Mouse (Mus musculus): ENCODE results near the gene Ighmbp2. TPM values are rescaled to one million over a fixed set of nuclear protein-coding genes. Genes with fewer than 3 reads are reported as not detected.

The Ighmbp2 gene
- total RNA-seq, 1 experiment, result 13.2 TPM

DNA sequence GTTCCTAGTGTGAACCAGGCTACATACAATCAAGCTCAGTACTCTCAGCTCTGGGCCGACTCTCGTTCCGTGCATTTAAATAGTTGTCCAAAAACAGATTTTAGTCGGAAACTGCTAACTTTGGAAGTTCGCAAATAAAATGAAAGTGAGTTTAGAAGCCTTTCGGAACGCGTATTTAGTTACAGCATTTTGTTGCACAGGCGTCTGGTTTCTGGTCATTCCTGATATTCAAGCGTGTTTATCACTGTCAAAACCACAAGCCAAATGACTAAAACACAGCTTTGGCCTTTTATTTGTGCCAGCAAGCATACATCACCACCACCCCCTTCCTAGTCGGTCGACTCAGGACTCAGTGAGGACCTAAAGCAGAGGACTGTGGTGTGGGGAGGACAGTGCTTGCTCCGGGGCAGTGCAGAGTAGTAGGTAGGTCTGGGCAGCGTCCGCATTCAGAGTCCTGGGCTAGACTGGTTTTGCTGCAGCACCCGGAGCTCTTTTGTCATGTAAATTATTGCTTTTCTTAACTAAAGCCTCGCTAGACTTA, 41.5 kb upstream of the Ighmbp2 start:
- peaks cover 0 to 11% of the 10 kb centered on the region in 2 experiments; a peak in 2 of 4 replicates for H3K4me1 ChIP-seq (ENCODE audit: control insufficient read depth in 2 of 2, insufficient read depth in 2 of 2, low read length in 2 of 2, poor library complexity in 1 of 2)
- in situ Hi-C loops (cut with MboI; ENCODE audit: low sequenced_read_pairs in 2 of 2, unreplicated experiment in 2 of 2), result no loop called here
- peak overlapping the region; percentile 82; the same call in 1 of the 2 replicates for H3K27ac ChIP-seq (ENCODE audit: insufficient read depth, low read depth, low read length, poor library complexity, severe bottlenecking)
- H3K9me3 ChIP-seq (ENCODE audit: control insufficient read depth, insufficient read depth, low read depth, low read length), result no peaks in the 10 kb centered on the region
- H3K9ac ChIP-seq (ENCODE audit: insufficient read depth, low read depth, low read length, poor library complexity, severe bottlenecking), result peak overlapping the region; percentile 73; the same call in 1 of the 2 replicates
- peak; percentile 47 for DNase-seq (ENCODE audit: low read depth, low spot score)
- H3K36me3 ChIP-seq (ENCODE audit: control insufficient read depth, insufficient read depth, low read length, poor library complexity, severe bottlenecking), result no peaks in the 10 kb centered on the region
- TF ChIP-seq ZNF384 (IDR thresholded peaks at IDR 0.05; ENCODE audit: low read depth, low read length), result no peak
- TF ChIP-seq CHD2 (IDR thresholded peaks at IDR 0.05; ENCODE audit: low read depth, low read length), result no peak
- no peak for TF ChIP-seq ZC3H11A (IDR thresholded peaks at IDR 0.05; ENCODE audit: borderline replicate concordance, low read depth, low read length)
- TF ChIP-seq MAFK (IDR thresholded peaks at IDR 0.05; ENCODE audit: insufficient read depth, low read depth, low read length), result no peak
- no peak for TF ChIP-seq HCFC1 (IDR thresholded peaks at IDR 0.05; ENCODE audit: borderline replicate concordance, insufficient read depth, low read length)
- H3K4me3 ChIP-seq (ENCODE audit: insufficient read depth in 1 of 2, low read depth in 1 of 2, low read length in 2 of 2, poor library complexity in 1 of 2, severe bottlenecking in 1 of 2), result peak overlapping the region; percentile 81 to 86

DNA sequence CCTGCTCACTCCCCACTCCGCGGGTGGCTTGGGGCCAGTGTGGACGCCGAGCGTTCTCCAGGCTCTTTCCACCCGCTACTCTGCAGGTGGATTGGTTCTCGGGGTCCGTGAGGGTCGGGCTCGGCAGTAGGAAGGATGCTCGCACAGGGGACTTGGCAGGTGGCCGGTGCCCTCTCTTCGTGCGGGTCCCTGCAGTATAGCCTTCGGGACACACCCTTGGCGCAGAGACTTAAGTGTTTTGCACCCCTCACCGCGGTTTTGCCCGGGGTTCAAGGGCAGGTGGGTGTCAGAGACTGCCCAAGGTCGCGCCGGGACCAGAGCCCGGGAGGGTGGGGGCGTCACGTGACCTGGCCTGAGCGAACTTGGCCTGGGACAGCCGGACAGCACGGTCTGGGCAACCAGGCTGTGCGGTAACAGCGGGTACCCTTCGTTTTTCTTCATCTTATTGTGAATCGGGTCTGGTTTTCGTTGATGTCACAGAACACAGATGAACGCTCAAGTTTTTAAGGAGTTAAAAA, 41.0 kb upstream of the Ighmbp2 start:
- DNase-seq (ENCODE audit: low read depth, low spot score), result peak; percentile 61
- no peaks in the 10 kb centered on the region for H3K36me3 ChIP-seq (ENCODE audit: control insufficient read depth, insufficient read depth, low read length, poor library complexity, severe bottlenecking)
- in situ Hi-C loops (cut with MboI; ENCODE audit: low sequenced_read_pairs in 2 of 2, unreplicated experiment in 2 of 2), result no loop called here
- H3K9ac ChIP-seq (ENCODE audit: insufficient read depth, low read depth, low read length, poor library complexity, severe bottlenecking), result peak overlapping the region; percentile 73
- peaks cover 0 to 11% of the 10 kb centered on the region in 2 experiments; a peak in 2 of 4 replicates for H3K4me1 ChIP-seq (ENCODE audit: control insufficient read depth in 2 of 2, insufficient read depth in 2 of 2, low read length in 2 of 2, poor library complexity in 1 of 2)
- no peaks in the 10 kb centered on the region for H3K9me3 ChIP-seq (ENCODE audit: control insufficient read depth, insufficient read depth, low read depth, low read length)
- no peak for TF ChIP-seq ZNF384 (IDR thresholded peaks at IDR 0.05; ENCODE audit: low read depth, low read length)
- no peak for TF ChIP-seq MAFK (IDR thresholded peaks at IDR 0.05; ENCODE audit: insufficient read depth, low read depth, low read length)
- no peak for TF ChIP-seq CHD2 (IDR thresholded peaks at IDR 0.05; ENCODE audit: low read depth, low read length)
- no peak for TF ChIP-seq ZC3H11A (IDR thresholded peaks at IDR 0.05; ENCODE audit: borderline replicate concordance, low read depth, low read length)
- TF ChIP-seq HCFC1 (IDR thresholded peaks at IDR 0.05; ENCODE audit: borderline replicate concordance, insufficient read depth, low read length), result no peak
- H3K4me3 ChIP-seq (ENCODE audit: insufficient read depth in 1 of 2, low read depth in 1 of 2, low read length in 2 of 2, poor library complexity in 1 of 2, severe bottlenecking in 1 of 2), result peak overlapping the region; percentile 81 to 86
- H3K27ac ChIP-seq (ENCODE audit: insufficient read depth, low read depth, low read length, poor library complexity, severe bottlenecking), result 0 out of 2 replicates have a peak overlapping the region, but pooled peaks have one; percentile 8

DNA sequence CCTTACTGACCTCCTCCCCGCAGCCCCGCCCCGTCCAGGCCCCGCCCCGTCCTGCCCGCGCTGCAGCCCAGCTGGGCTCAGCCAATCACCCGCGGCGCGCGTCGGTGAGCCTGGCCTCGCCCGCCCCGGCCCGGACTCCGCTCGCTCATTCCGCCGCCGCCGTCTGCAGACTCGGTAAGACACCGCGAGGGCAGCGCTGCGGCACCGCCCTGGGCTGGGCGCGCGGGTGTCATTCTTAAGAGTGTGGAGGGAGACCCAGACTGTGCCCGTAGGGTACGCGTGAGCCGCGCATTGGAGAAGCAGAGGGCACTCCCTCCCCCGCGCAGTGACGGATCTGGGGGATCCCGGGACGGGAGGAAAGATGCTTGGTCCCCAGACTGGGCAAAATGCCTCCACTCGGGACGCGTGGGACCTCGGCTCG, 40.4 kb upstream of the Ighmbp2 start:
- Histone ChIP-seq H3K9ac (ENCODE audit: insufficient read depth, low read depth, low read length, poor library complexity, severe bottlenecking) (peak overlapping the region; percentile 73), H3K27ac (ENCODE audit: insufficient read depth, low read depth, low read length, poor library complexity, severe bottlenecking) (peak overlapping the region; percentile 8; the same call in 1 of the 2 replicates), H3K4me3 (ENCODE audit: insufficient read depth in 1 of 2, low read depth in 1 of 2, low read length in 2 of 2, poor library complexity in 1 of 2, severe bottlenecking in 1 of 2) (peak overlapping the region; percentile 81 to 86), H3K4me1 (ENCODE audit: control insufficient read depth in 2 of 2, insufficient read depth in 2 of 2, low read length in 2 of 2, poor library complexity in 1 of 2) (peaks cover 0 to 11% of the 10 kb centered on the region in 2 experiments; a peak in 2 of 4 replicates), H3K36me3 (ENCODE audit: control insufficient read depth, insufficient read depth, low read length, poor library complexity, severe bottlenecking) (no peaks in the 10 kb centered on the region), H3K9me3 (ENCODE audit: control insufficient read depth, insufficient read depth, low read depth, low read length) (no peaks in the 10 kb centered on the region)
- in situ Hi-C loops (cut with MboI; ENCODE audit: low sequenced_read_pairs in 2 of 2, unreplicated experiment in 2 of 2), result no loop called here
- no peak for TF ChIP-seq CHD2 (IDR thresholded peaks at IDR 0.05; ENCODE audit: low read depth, low read length)
- no peak for TF ChIP-seq ZC3H11A (IDR thresholded peaks at IDR 0.05; ENCODE audit: borderline replicate concordance, low read depth, low read length)
- no peak for TF ChIP-seq HCFC1 (IDR thresholded peaks at IDR 0.05; ENCODE audit: borderline replicate concordance, insufficient read depth, low read length)
- no peak for TF ChIP-seq MAFK (IDR thresholded peaks at IDR 0.05; ENCODE audit: insufficient read depth, low read depth, low read length)
- no peak for TF ChIP-seq ZNF384 (IDR thresholded peaks at IDR 0.05; ENCODE audit: low read depth, low read length)
- DNase-seq (ENCODE audit: low read depth, low spot score), result peak; percentile 65

DNA sequence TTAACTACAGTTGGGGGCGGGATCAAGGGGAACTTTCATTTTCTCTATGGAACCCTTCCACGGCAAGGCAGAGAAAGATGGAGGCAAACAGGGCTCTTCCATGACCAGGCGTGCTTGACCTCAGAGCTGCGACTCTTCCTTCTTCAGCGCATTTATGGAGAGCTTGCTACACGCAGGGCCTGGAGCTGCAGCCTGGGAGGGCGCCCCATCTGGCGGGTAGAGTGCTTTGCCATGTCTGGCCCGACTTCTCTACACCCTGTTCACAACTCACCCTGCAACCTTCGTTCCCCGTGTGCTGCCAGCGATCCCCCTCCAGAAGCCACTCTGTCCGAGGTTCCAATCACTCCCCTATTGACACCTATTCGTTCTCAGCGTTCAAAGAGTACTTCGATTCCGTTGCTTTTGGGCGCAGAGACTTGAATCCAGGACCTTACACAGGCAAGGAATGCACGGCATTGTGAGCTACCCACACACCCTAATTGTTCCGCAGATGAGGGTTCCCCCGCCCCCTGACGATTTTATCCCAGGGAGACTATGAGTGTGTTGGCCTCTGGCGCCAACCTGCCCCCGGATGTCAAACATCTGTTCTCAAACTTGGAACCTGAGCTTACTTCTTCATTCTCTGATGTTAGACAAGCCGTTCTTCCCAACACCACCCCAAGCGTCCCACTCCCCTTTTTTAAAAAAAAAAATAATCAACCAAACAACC, 39.6 kb upstream of the Ighmbp2 start, which contains the start of gene Cpt1a:
TSS of gene Cpt1a (plus strand) at position 74 of the 709 bp plus-strand sequence.
- Histone ChIP-seq H3K9ac (ENCODE audit: insufficient read depth, low read depth, low read length, poor library complexity, severe bottlenecking) (peak within 1 kb of the TSS; percentile 73; the same call in 1 of the 2 replicates), H3K4me1 (ENCODE audit: control insufficient read depth in 2 of 2, insufficient read depth in 2 of 2, low read length in 2 of 2, poor library complexity in 1 of 2) (peaks cover 0 to 11% of the 10 kb centered on the region in 2 experiments; a peak in 2 of 4 replicates), H3K27ac (ENCODE audit: insufficient read depth, low read depth, low read length, poor library complexity, severe bottlenecking) (no peak within 1 kb of the TSS), H3K4me3 (ENCODE audit: insufficient read depth in 1 of 2, low read depth in 1 of 2, low read length in 2 of 2, poor library complexity in 1 of 2, severe bottlenecking in 1 of 2) (peak within 1 kb of the TSS; percentile 81 to 86), H3K36me3 (ENCODE audit: control insufficient read depth, insufficient read depth, low read length, poor library complexity, severe bottlenecking) (no peaks in the 10 kb centered on the region), H3K9me3 (ENCODE audit: control insufficient read depth, insufficient read depth, low read depth, low read length) (no peaks in the 10 kb centered on the region)
- TF ChIP-seq MAFK (IDR thresholded peaks at IDR 0.05; ENCODE audit: insufficient read depth, low read depth, low read length) (no peak), ZNF384 (IDR thresholded peaks at IDR 0.05; ENCODE audit: low read depth, low read length) (no peak; the same call in 1 of the 2 replicates), ZC3H11A (IDR thresholded peaks at IDR 0.05; ENCODE audit: borderline replicate concordance, low read depth, low read length) (no peak), HCFC1 (IDR thresholded peaks at IDR 0.05; ENCODE audit: borderline replicate concordance, insufficient read depth, low read length) (no peak), CHD2 (IDR thresholded peaks at IDR 0.05; ENCODE audit: low read depth, low read length) (no peak)
- in situ Hi-C loops (cut with MboI; ENCODE audit: low sequenced_read_pairs in 2 of 2, unreplicated experiment in 2 of 2), result no loop called here
- DNase-seq (ENCODE audit: low read depth, low spot score), result peak; percentile 28

All from ES-E14 (cell line).